Mouse (Mus musculus) heart, postnatal 0 days (tissue): ENCODE measurements around the gene Dgka. TPM values are rescaled to one million over a fixed set of nuclear protein-coding genes. Genes with fewer than 3 reads are reported as not detected.

Source experiments
- ATAC-seq: fragments of 200-750 bp; cut with Nextera tagmentation; 2 replicates; pipeline ENCODE4 v1.8.0; 2017; ENCODE audit warnings: low read depth, moderate number of reproducible peaks, moderate library complexity; ENCODE audit not compliant: insufficient read depth
- DNase-seq: peaks from one replicate; pipeline ENCODE4 v3.0.0-alpha.2; 2016; ENCODE audit warnings: low spot score
- H3K27ac ChIP-seq: fragments of 300-500 bp; sonication (generic); 2 replicates; pipeline ENCODE4 v1.5.1; 2014; ENCODE audit warnings: low read depth, mild to moderate bottlenecking
- H3K27me3 ChIP-seq: fragments of 300-500 bp; sonication (generic); 2 replicates; pipeline ENCODE4 v1.6.1; 2014; ENCODE audit warnings: low read length, mixed read lengths; ENCODE audit not compliant: control insufficient read depth, insufficient read depth
- H3K36me3 ChIP-seq: fragments of 300-500 bp; sonication (generic); replicated peaks from 2 replicates; pipeline ENCODE4 v1.6.1; 2014; ENCODE audit warnings: low read length, mixed read lengths; ENCODE audit not compliant: control insufficient read depth, insufficient read depth
- H3K4me1 ChIP-seq: fragments of 300-500 bp; sonication (generic); 2 replicates; pipeline ENCODE4 v1.6.1; 2014; ENCODE audit warnings: antibody characterized with exemption; ENCODE audit not compliant: control insufficient read depth, insufficient read depth
- H3K4me2 ChIP-seq: fragments of 300-500 bp; sonication (generic); 2 replicates; pipeline ENCODE4 v1.6.1; 2014; ENCODE audit warnings: low read depth, mild to moderate bottlenecking, low read length, moderate library complexity
- H3K4me3 ChIP-seq: fragments of 300-500 bp; sonication (generic); 2 replicates; pipeline ENCODE4 v1.5.1; 2014; ENCODE audit warnings: low read depth, low read length
- H3K9ac ChIP-seq: fragments of 300-500 bp; sonication (generic); replicated peaks from 2 replicates; pipeline ENCODE4 v1.6.1; 2014; ENCODE audit warnings: low read depth, low read length, mixed read lengths
- H3K9me3 ChIP-seq: fragments of 300-500 bp; sonication (generic); replicated peaks from 2 replicates; pipeline ENCODE4 v1.6.1; 2016; ENCODE audit warnings: low read length; ENCODE audit not compliant: control insufficient read depth
- CTCF ChIP-seq: IDR thresholded peaks from 2 replicates; pipeline ENCODE4 v1.5.1; 2016; ENCODE audit warnings: antibody characterized with exemption, control low read depth, low read depth
- EP300 ChIP-seq: IDR thresholded peaks from 2 replicates; pipeline ENCODE4 v1.6.1; 2016; ENCODE audit warnings: antibody characterized with exemption, low read depth
- WGBS: fragments of 180-500 bp; shearing (Covaris S2); extraction: QIAGEN DNeasy Blood & Tissue Kit; methylation state at CpG from one replicate; pipeline ENCODE4 v1.1.7; 2014; 5-methylcytosine and 5-hydroxymethylcytosine counted together
- polyA plus RNA-seq: library from polyadenylated mRNA; unstranded; fragments of >200 nt; fragmentation: Nextera tagmentation; extraction: Ambion mirVana; gene quantifications from 2 replicates; pipeline ENCODE4 v1.2.1, GENCODE M21; 2015
- total RNA-seq: library from RNA; depleted of rRNA; stranded (reverse); fragments of >200 nt; gene quantifications from 2 replicates; pipeline ENCODE4 v1.2.3, GENCODE M21; 2014; ENCODE audit warnings: low replicate concordance

The Dgka gene
- total and polyA plus RNA-seq, 2 experiments from 2014 or later, result 4.8 to 5.2 TPM

DNA sequence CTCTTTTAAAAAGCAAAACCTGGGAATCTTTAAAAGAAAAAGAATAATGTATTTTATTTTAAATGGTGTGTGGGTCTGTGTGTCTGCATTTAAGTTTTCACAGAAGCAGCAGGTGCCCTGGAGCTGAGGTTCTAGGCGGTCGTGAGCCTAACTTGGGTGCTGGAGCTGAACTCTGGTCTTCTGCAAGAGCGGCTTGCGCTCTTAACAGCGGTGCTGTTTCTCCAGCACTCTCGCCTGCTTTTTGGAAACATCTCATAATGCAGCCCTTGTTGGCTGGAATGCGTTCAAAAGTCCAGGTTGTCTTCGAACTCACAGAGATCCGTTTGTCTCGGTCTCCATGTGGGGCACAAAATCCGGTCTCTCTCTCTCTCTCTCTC, 39.4 kb downstream of the Dgka start:
- peak overlapping the region; percentile 93 for H3K27ac ChIP-seq
- H3K36me3 ChIP-seq, result peaks cover 11% of the 10 kb centered on the region
- H3K4me3 ChIP-seq, result peak overlapping the region; percentile 78
- H3K4me1 ChIP-seq, result peaks cover 8% of the 10 kb centered on the region; the same call in 1 of the 2 replicates
- TF ChIP-seq CTCF (no peak), EP300 (no peak)
- no peak for ATAC-seq
- peak overlapping the region; percentile 68 for H3K4me2 ChIP-seq
- H3K27me3 ChIP-seq, result no peaks in the 10 kb centered on the region
- no peaks in the 10 kb centered on the region for H3K9me3 ChIP-seq
- H3K9ac ChIP-seq, result peak overlapping the region; percentile 63
- peak; percentile 25 for DNase-seq
- 11% methylated on average over 11 of the region's 11 CpGs for WGBS

- Histone ChIP-seq H3K27me3 (no peaks in the 10 kb centered on the region), H3K36me3 (peaks cover 16% of the 10 kb centered on the region), H3K9me3 (no peaks in the 10 kb centered on the region), H3K27ac (peak within 1 kb of the TSS; percentile 93), H3K4me3 (peak within 1 kb of the TSS; percentile 78), H3K4me1 (peaks cover 8% of the 10 kb centered on the region; the same call in 1 of the 2 replicates), H3K9ac (peak within 1 kb of the TSS; percentile 63), H3K4me2 (peak within 1 kb of the TSS; percentile 68)
- DNase-seq (peak; percentile 92), ATAC-seq (peak; percentile 95)
- under 1% methylated on average over 62 of the region's 62 CpGs for WGBS
- TF ChIP-seq EP300, result no peak
Measured at GRCm38 (mm10) chr10:128704491-128705316, 40.0 kb downstream of the Dgka start, which contains the start of gene Cdk2. TSS of gene Cdk2 (minus strand) at chr10:128705031.

GRCm38 (mm10) chr10:128703895-128704294, 40.8 kb downstream of the Dgka start, which contains the start of gene Pmel:
TSS of gene Pmel (plus strand) at chr10:128704195.
- peak within 1 kb of the TSS; percentile 68 for H3K4me2 ChIP-seq
- WGBS, result 27% methylated on average over 4 of the region's 4 CpGs
- peaks cover 20% of the 10 kb centered on the region for H3K36me3 ChIP-seq
- peaks cover 14% of the 10 kb centered on the region for H3K4me1 ChIP-seq
- H3K9me3 ChIP-seq, result no peaks in the 10 kb centered on the region
- H3K4me3 ChIP-seq, result peak within 1 kb of the TSS; percentile 78
- DNase-seq, result no peak
- H3K27ac ChIP-seq, result peak within 1 kb of the TSS; percentile 93
- H3K27me3 ChIP-seq, result no peaks in the 10 kb centered on the region
- H3K9ac ChIP-seq, result peak within 1 kb of the TSS; percentile 63
- TF ChIP-seq CTCF (no peak), EP300 (no peak)
- no peak for ATAC-seq

- Histone ChIP-seq H3K4me1 (peaks cover 16% of the 10 kb centered on the region), H3K4me3 (no peak overlapping the region), H3K27me3 (no peaks in the 10 kb centered on the region), H3K9me3 (no peaks in the 10 kb centered on the region), H3K4me2 (no peak overlapping the region), H3K36me3 (peaks cover 20% of the 10 kb centered on the region), H3K27ac (no peak overlapping the region), H3K9ac (no peak overlapping the region)
- TF ChIP-seq CTCF (no peak), EP300 (no peak)
- 39% methylated on average over 6 of the region's 6 CpGs for WGBS
- no peak for ATAC-seq
- no peak for DNase-seq
Measured at GRCm38 (mm10) chr10:128702328-128703007, 42.2 kb downstream of the Dgka start.

GRCm38 (mm10) chr10:128700712-128701111, 43.9 kb downstream of the Dgka start:
- no peak overlapping the region for H3K27ac ChIP-seq
- H3K4me3 ChIP-seq, result no peak overlapping the region
- H3K36me3 ChIP-seq, result peaks cover 20% of the 10 kb centered on the region
- TF ChIP-seq CTCF (no peak), EP300 (no peak)
- DNase-seq (no peak), ATAC-seq (no peak)
- H3K9me3 ChIP-seq, result no peaks in the 10 kb centered on the region
- H3K9ac ChIP-seq, result no peak overlapping the region
- 93% methylated on average over 5 of the region's 5 CpGs for WGBS
- no peaks in the 10 kb centered on the region for H3K27me3 ChIP-seq
- peaks cover 16% of the 10 kb centered on the region for H3K4me1 ChIP-seq
- no peak overlapping the region for H3K4me2 ChIP-seq
